Mouse (Mus musculus): ENCODE measurements around the gene Ccr10. TPM values are rescaled to one million over a fixed set of nuclear protein-coding genes. Genes with fewer than 3 reads are reported as not detected.

Gene Ccr10
- total RNA-seq, 2 experiments from 2014 or later, result not detected

Small RNA genes lying within 50 kb of the gene (microRNA-seq; reads per million reads assigned to microRNA genes)
- gene Gm27626, result 0 reads per million in 2 experiments

Other genes starting within 250 kb of the Ccr10 start
- gene Stat3, start 235.9 kb downstream of the Ccr10 start, total RNA-seq (2021), result 100 to 1,000 TPM; 111 to 115 TPM
- 100 to 1,000 TPM; 479 to 498 TPM for gene Cavin1, start 204.6 kb downstream of the Ccr10 start, total RNA-seq (2021)
- 100 to 1,000 TPM; 112 to 115 TPM for gene Atp6v0a1, start 166.0 kb downstream of the Ccr10 start, total RNA-seq (2021)
- gene Naglu, start 105.4 kb downstream of the Ccr10 start, total RNA-seq (2021), result 10 to 100 TPM in 1 of 2 experiments, 1 to 10 TPM in 1; 9.0 to 10.1 TPM
- gene Hsd17b1, start 97.0 kb downstream of the Ccr10 start, total RNA-seq (2021), result not detected
- gene Coasy, start 92.9 kb downstream of the Ccr10 start, total RNA-seq (2021), result 10 to 100 TPM; 15.4 to 16.2 TPM
- gene Mlx, start 88.2 kb downstream of the Ccr10 start, total RNA-seq (2021), result 10 to 100 TPM; 17.5 to 17.7 TPM
- 10 to 100 TPM; 11.7 to 13.6 TPM for gene Psmc3ip, start 80.0 kb downstream of the Ccr10 start, total RNA-seq (2021)
- gene Retreg3, start 55.5 kb downstream of the Ccr10 start, total RNA-seq (2021), result 10 to 100 TPM; 32.1 to 32.3 TPM
- 10 to 100 TPM; 53.5 to 53.7 TPM for gene Tubg1, start 55.5 kb downstream of the Ccr10 start, total RNA-seq (2021)
- 1 to 10 TPM; 6.6 to 7.0 TPM for gene Tubg2, start 19.5 kb downstream of the Ccr10 start, total RNA-seq (2021)
- 1 to 10 TPM; 1.5 to 1.6 TPM for gene Cntnap1, start 4.9 kb downstream of the Ccr10 start, total RNA-seq (2021)
- 10 to 100 TPM; 23.1 to 27.3 TPM for gene Plekhh3, start 4.1 kb downstream of the Ccr10 start, total RNA-seq (2021)
- 10 to 100 TPM; 14.7 to 15.0 TPM for gene Ezh1, start 51.0 kb upstream of the Ccr10 start, total RNA-seq (2021)
- 100 to 1,000 TPM; 122 to 134 TPM for gene Ramp2, start 70.6 kb upstream of the Ccr10 start, total RNA-seq (2021)
- gene Vps25, start 78.3 kb upstream of the Ccr10 start, total RNA-seq (2021), result 10 to 100 TPM; 87.6 to 88.7 TPM
- 1 to 10 TPM; 4.5 to 7.2 TPM for gene Wnk4, start 85.1 kb upstream of the Ccr10 start, total RNA-seq (2021)
- gene Cntd1, start 103.6 kb upstream of the Ccr10 start, total RNA-seq (2021), result under 1 TPM; 0.41 to 0.47 TPM
- 10 to 100 TPM; 86.3 to 90.1 TPM for gene Coa3, start 103.7 kb upstream of the Ccr10 start, total RNA-seq (2021)
- gene Becn1, start 126.8 kb upstream of the Ccr10 start, total RNA-seq (2021), result 100 to 1,000 TPM; 103 to 106 TPM
- gene Psme3, start 140.8 kb upstream of the Ccr10 start, total RNA-seq (2021), result 100 to 1,000 TPM in 1 of 2 experiments, 10 to 100 TPM in 1; 88.7 to 103 TPM
- 1 to 10 TPM; 2.9 to 3.2 TPM for gene Aoc2, start 149.6 kb upstream of the Ccr10 start, total RNA-seq (2021)
- gene Aoc3, start 155.2 kb upstream of the Ccr10 start, total RNA-seq (2021), result 10 to 100 TPM; 29.5 to 31.3 TPM
- not detected for gene G6pc, start 192.1 kb upstream of the Ccr10 start, total RNA-seq (2021)
- 10 to 100 TPM; 25.0 to 27.1 TPM for gene Aarsd1, start 242.2 kb upstream of the Ccr10 start, total RNA-seq (2021)
- 1 to 10 TPM; 3.0 to 8.8 TPM for gene Gm27029, start 249.4 kb upstream of the Ccr10 start, total RNA-seq (2021)
- 10 to 100 TPM in 1 of 2 experiments, 1 to 10 TPM in 1; 9.0 to 12.4 TPM for gene Rundc1, start 249.6 kb upstream of the Ccr10 start, total RNA-seq (2021)
- gene Ptges3l, start 249.9 kb upstream of the Ccr10 start, total RNA-seq (2021), result 10 to 100 TPM; 50.6 to 52.8 TPM